Mouse (Mus musculus) left cerebral cortex, postnatal 4 days (tissue): ENCODE measurements around the gene Slc1a1. TPM values are rescaled to one million over a fixed set of nuclear protein-coding genes. Genes with fewer than 3 reads are reported as not detected.

ENCODE experiments used
- DNase-seq: peaks from one replicate; pipeline ENCODE4 v3.0.0-alpha.2; 2022
- intact Hi-C: fragments of 180-260 bp; cut with DNase I; formaldehyde crosslinking; loops from one replicate; pipeline ENCODE4 v1.15.1; 2025
- total RNA-seq, 2 experiments: library from RNA; stranded (reverse); gene quantifications; 2 replicates each; pipeline ENCODE4 v1.2.3; 2021

The Slc1a1 gene
- 10 to 100 TPM; 75.5 to 78.0 TPM for total RNA-seq

GRCm38 (mm10) chr19:28834798-28835499 is at the start of gene Slc1a1:
Gene Slc1a1 (plus strand): TSS chr19:28835049.
- DNase-seq, result peak; percentile 62
- intact Hi-C loops, result no loop called here

- intact Hi-C loops, result loop anchor here (5.0 kb wide), 1 partner anchor 567 kb away; no protein-coding TSS in a partner anchor
- DNase-seq, result no peak
Measured at GRCm38 (mm10) chr19:28790196-28790595, 44.7 kb upstream of the Slc1a1 start.

- no peak for DNase-seq
- intact Hi-C loops, result loop anchor here (5.0 kb wide), 1 partner anchor 564 kb away; no protein-coding TSS in a partner anchor
Measured at GRCm38 (mm10) chr19:28793307-28793706, 41.5 kb upstream of the Slc1a1 start.

GRCm38 (mm10) chr19:28796146-28796848 is 38.6 kb upstream of the Slc1a1 start:
- peak; percentile 15 for DNase-seq
- intact Hi-C loops, result no loop called here

- no peak for DNase-seq
- intact Hi-C loops, result no loop called here
Measured at GRCm38 (mm10) chr19:28796966-28797365, 37.9 kb upstream of the Slc1a1 start.

- intact Hi-C loops, result no loop called here
- peak; percentile 9 for DNase-seq
Measured at GRCm38 (mm10) chr19:28797611-28798010, 37.2 kb upstream of the Slc1a1 start.

- intact Hi-C loops, result no loop called here
Measured at GRCm38 (mm10) chr19:28800448-28800847, 34.4 kb upstream of the Slc1a1 start.

GRCm38 (mm10) chr19:28806276-28806675 is 28.6 kb upstream of the Slc1a1 start:
- no peak for DNase-seq
- intact Hi-C loops, result no loop called here

More at GRCm38 (mm10) chr19:28800448-28800847, 34.4 kb upstream of the Slc1a1 start:
- DNase-seq, result no peak

GRCm38 (mm10) chr19:28806821-28807496 is 27.9 kb upstream of the Slc1a1 start:
- intact Hi-C loops, result no loop called here
- DNase-seq, result no peak

GRCm38 (mm10) chr19:28807497-28807871 is 27.4 kb upstream of the Slc1a1 start:
- intact Hi-C loops, result no loop called here

GRCm38 (mm10) chr19:28818286-28818685 is 16.6 kb upstream of the Slc1a1 start:
- intact Hi-C loops, result no loop called here
- DNase-seq, result no peak

More at GRCm38 (mm10) chr19:28807497-28807871, 27.4 kb upstream of the Slc1a1 start:
- DNase-seq, result no peak

GRCm38 (mm10) chr19:28827697-28828328 is 7.0 kb upstream of the Slc1a1 start:
- intact Hi-C loops, result no loop called here
- DNase-seq, result no peak

GRCm38 (mm10) chr19:28831324-28831723 is 3.5 kb upstream of the Slc1a1 start:
- intact Hi-C loops, result no loop called here
- DNase-seq, result no peak

GRCm38 (mm10) chr19:28832605-28833004 is 2.2 kb upstream of the Slc1a1 start:
- intact Hi-C loops, result no loop called here

GRCm38 (mm10) chr19:28834388-28834787 is 461 bp upstream of the Slc1a1 start:
- intact Hi-C loops, result no loop called here

More at GRCm38 (mm10) chr19:28832605-28833004, 2.2 kb upstream of the Slc1a1 start:
- DNase-seq, result no peak

GRCm38 (mm10) chr19:28835500-28835864 is 633 bp downstream of the Slc1a1 start:
- intact Hi-C loops, result no loop called here
- no peak for DNase-seq

More at GRCm38 (mm10) chr19:28834388-28834787, 461 bp upstream of the Slc1a1 start:
- DNase-seq, result peak; percentile 16

- intact Hi-C loops, result no loop called here
- no peak for DNase-seq
Measured at GRCm38 (mm10) chr19:28836116-28836515, 1.3 kb downstream of the Slc1a1 start.

- intact Hi-C loops, result no loop called here
Measured at GRCm38 (mm10) chr19:28836651-28837410, 2.0 kb downstream of the Slc1a1 start.

GRCm38 (mm10) chr19:28838796-28839195 is 3.9 kb downstream of the Slc1a1 start:
- intact Hi-C loops, result no loop called here
- DNase-seq, result no peak

More at GRCm38 (mm10) chr19:28836651-28837410, 2.0 kb downstream of the Slc1a1 start:
- DNase-seq, result no peak
